17 mouse cellular contexts compared by ENCODE assay signal in the genomic region with DNA sequence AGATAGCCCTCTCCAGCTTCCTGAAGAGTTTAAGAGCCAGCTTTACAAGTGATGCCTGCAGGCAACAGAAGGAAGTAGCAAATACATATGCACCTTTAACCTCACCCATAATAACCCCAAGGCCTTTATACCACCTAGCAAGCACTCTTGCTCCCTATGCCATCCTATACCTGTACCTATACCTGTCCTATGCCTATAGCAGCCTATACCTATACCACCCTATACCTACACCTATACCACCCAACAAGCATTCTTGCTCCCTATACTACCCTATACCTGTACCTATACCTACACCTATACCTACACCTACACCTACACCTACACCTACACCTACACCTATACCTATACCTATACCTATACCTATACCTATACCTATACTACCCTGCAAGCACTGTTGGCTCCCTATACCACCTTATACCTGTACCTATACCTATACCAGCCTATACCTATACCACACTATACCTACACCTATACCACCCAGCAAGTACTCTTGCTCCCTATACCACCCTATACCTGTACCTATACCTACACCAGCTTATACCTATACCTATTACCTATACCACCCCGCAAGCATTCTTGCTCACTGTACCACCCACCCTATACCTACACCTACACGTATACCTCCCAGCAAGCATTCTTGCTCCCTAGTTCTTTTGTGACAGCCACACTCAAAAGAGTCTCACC.
A peak's percentile ranks its signal among the peaks of the same experiment; 100 is the strongest.
DNase-seq lines count a peak whose midpoint lies in the region; ATAC-seq and TF ChIP-seq lines count a peak whose summit lies in the region.
"Had no signal": no experiment of that assay in that cellular context is flagged by ENCODE, and none has a peak within 500 bp of the region (broad histone marks: within the 10 kb centered on the region; RNA-seq: fewer than 3 reads in every experiment).

No protein-coding gene starts in this region.

- TF ChIP-seq CTCF in lung, postnatal 0 days (IDR thresholded peaks at IDR 0.05) = no peak

- WGBS in hindbrain, embryonic 11.5 days = 91% methylated on average over 2 of the region's 2 CpGs
- WGBS in hindbrain, embryonic 10.5 days = 91% methylated on average over 2 of the region's 2 CpGs
- 86% methylated on average over 2 of the region's 2 CpGs for WGBS in lung, embryonic 16.5 days
- WGBS in lung, postnatal 0 days = 87% methylated on average over 2 of the region's 2 CpGs
- 87% methylated on average over 2 of the region's 2 CpGs for WGBS in hindbrain, embryonic 13.5 days
- 96% methylated on average over 2 of the region's 2 CpGs for whole genome bisulfite sequencing in midbrain, embryonic 14.5 days

- H3K4me3 ChIP-seq in hindbrain, embryonic 11.5 days (ENCODE audit: low read depth, low read length) = no peak overlapping the region
- H3K4me3 ChIP-seq in hindbrain, embryonic 10.5 days = no peak overlapping the region
- no peak overlapping the region for H3K4me3 ChIP-seq in lung, embryonic 16.5 days (ENCODE audit: low read length)
- H3K4me3 ChIP-seq in lung, postnatal 0 days (ENCODE audit: low read depth, low read length) = no peak overlapping the region
- H3K4me3 ChIP-seq in hindbrain, embryonic 13.5 days = no peak overlapping the region
- no peak overlapping the region for H3K4me3 ChIP-seq in midbrain, embryonic 14.5 days (replicated peaks; ENCODE audit: low read depth, low read length)
- H3K4me3 ChIP-seq: heart, adult 2 months; left cerebral cortex, adult 2 months had no signal

- DNase-seq in hindbrain, embryonic 11.5 days (ENCODE audit: low spot score) = no peak
- no peak for DNase-seq in hindbrain, embryonic 10.5 days (ENCODE audit: low spot score)
- no peak for DNase-seq in lung, postnatal 0 days (ENCODE audit: low spot score)
- no peak for DNase-seq in midbrain, embryonic 14.5 days
- DNase-seq in cerebellum, adult 11-12 months = no peak
- DNase-seq: adrenal gland, postnatal 36 days; cerebellum, adult 9-10 months; gastrocnemius, postnatal 10 days; heart, adult 2 months; heart, postnatal 10 days had no signal

- ATAC-seq in hindbrain, embryonic 11.5 days (ENCODE audit: low FRiP score) = peak; percentile 22; the same call in 1 of the 2 replicates
- 0 out of 2 replicates have a peak, but pooled peaks have one; percentile 20 for ATAC-seq in lung, embryonic 16.5 days (ENCODE audit: low read depth)
- ATAC-seq in lung, postnatal 0 days = no peak
- ATAC-seq in hindbrain, embryonic 13.5 days (ENCODE audit: low FRiP score) = peak; percentile 47; the same call in 1 of the 2 replicates
- peak; percentile 29; the same call in 1 of the 2 replicates for ATAC-seq in midbrain, embryonic 14.5 days (ENCODE audit: low FRiP score, low TSS enrichment)
- no peak for ATAC-seq in monocyte, adult 5-6 weeks (replicated peaks; ENCODE audit: insufficient number of reproducible peaks, low FRiP score, low TSS enrichment, poor library complexity, severe bottlenecking)

- H3K4me1 ChIP-seq in hindbrain, embryonic 11.5 days (replicated peaks; ENCODE audit: control insufficient read depth, insufficient read depth, low read length) = no peaks in the 10 kb centered on the region
- H3K4me1 ChIP-seq in hindbrain, embryonic 10.5 days (replicated peaks) = 0 out of 2 replicates have a peak, but pooled peaks cover 3% of the 10 kb centered on the region
- H3K4me1 ChIP-seq in lung, embryonic 16.5 days (replicated peaks; ENCODE audit: control insufficient read depth, insufficient read depth, low read length) = no peaks in the 10 kb centered on the region
- H3K4me1 ChIP-seq in lung, postnatal 0 days (ENCODE audit: insufficient read depth, low read depth, low read length) = no peaks in the 10 kb centered on the region
- H3K4me1 ChIP-seq in hindbrain, embryonic 13.5 days (replicated peaks) = no peaks in the 10 kb centered on the region
- no peaks in the 10 kb centered on the region for H3K4me1 ChIP-seq in midbrain, embryonic 14.5 days (ENCODE audit: control insufficient read depth, insufficient read depth, low read length)

- H3K9me3 ChIP-seq in hindbrain, embryonic 11.5 days (ENCODE audit: control insufficient read depth, low read length) = no peaks in the 10 kb centered on the region
- H3K9me3 ChIP-seq in hindbrain, embryonic 10.5 days = no peaks in the 10 kb centered on the region
- no peaks in the 10 kb centered on the region for H3K9me3 ChIP-seq in lung, embryonic 16.5 days (ENCODE audit: control insufficient read depth, low read length)
- no peaks in the 10 kb centered on the region for H3K9me3 ChIP-seq in lung, postnatal 0 days (ENCODE audit: low read length)
- no peaks in the 10 kb centered on the region for H3K9me3 ChIP-seq in hindbrain, embryonic 13.5 days
- no peaks in the 10 kb centered on the region for H3K9me3 ChIP-seq in midbrain, embryonic 14.5 days (ENCODE audit: control insufficient read depth, low read length)

- TF ChIP-seq EP300 in lung, postnatal 0 days (IDR thresholded peaks at IDR 0.05) = no peak

- H3K36me3 ChIP-seq in hindbrain, embryonic 11.5 days (ENCODE audit: control insufficient read depth, insufficient read depth, low read length) = no peaks in the 10 kb centered on the region
- no peaks in the 10 kb centered on the region for H3K36me3 ChIP-seq in hindbrain, embryonic 10.5 days
- H3K36me3 ChIP-seq in lung, embryonic 16.5 days (ENCODE audit: control insufficient read depth, insufficient read depth, low read length) = no peaks in the 10 kb centered on the region
- H3K36me3 ChIP-seq in lung, postnatal 0 days (ENCODE audit: insufficient read depth, low read length) = no peaks in the 10 kb centered on the region
- H3K36me3 ChIP-seq in hindbrain, embryonic 13.5 days = no peaks in the 10 kb centered on the region
- no peaks in the 10 kb centered on the region for H3K36me3 ChIP-seq in midbrain, embryonic 14.5 days (ENCODE audit: control insufficient read depth, insufficient read depth, low read length)

- no peak overlapping the region for H3K27ac ChIP-seq in hindbrain, embryonic 11.5 days (ENCODE audit: low read depth, low read length)
- H3K27ac ChIP-seq in hindbrain, embryonic 10.5 days = no peak overlapping the region
- no peak overlapping the region for H3K27ac ChIP-seq in lung, embryonic 16.5 days (ENCODE audit: low read length)
- H3K27ac ChIP-seq in lung, postnatal 0 days (ENCODE audit: low read length) = no peak overlapping the region
- no peak overlapping the region for H3K27ac ChIP-seq in hindbrain, embryonic 13.5 days
- no peak overlapping the region for H3K27ac ChIP-seq in midbrain, embryonic 14.5 days (replicated peaks; ENCODE audit: low read depth, low read length)
- H3K27ac ChIP-seq: heart, adult 2 months; kidney, postnatal 0 days; left cerebral cortex, adult 2 months; liver, embryonic 14.5 days; macrophage had no signal

- H3K9ac ChIP-seq in hindbrain, embryonic 11.5 days (ENCODE audit: low read depth, low read length) = no peak overlapping the region
- no peak overlapping the region for H3K9ac ChIP-seq in lung, embryonic 16.5 days (ENCODE audit: low read length)
- no peak overlapping the region for H3K9ac ChIP-seq in lung, postnatal 0 days (replicated peaks; ENCODE audit: low read depth)
- no peak overlapping the region for H3K9ac ChIP-seq in hindbrain, embryonic 13.5 days
- H3K9ac ChIP-seq in midbrain, embryonic 14.5 days (replicated peaks; ENCODE audit: low read length) = no peak overlapping the region
- H3K9ac ChIP-seq: liver, embryonic 14.5 days had no signal

- H3K4me2 ChIP-seq in hindbrain, embryonic 11.5 days (replicated peaks; ENCODE audit: low read depth, low read length) = no peak overlapping the region
- no peak overlapping the region for H3K4me2 ChIP-seq in lung, embryonic 16.5 days (ENCODE audit: low read depth, low read length)
- H3K4me2 ChIP-seq in lung, postnatal 0 days (replicated peaks; ENCODE audit: low read depth, low read length) = no peak overlapping the region
- H3K4me2 ChIP-seq in hindbrain, embryonic 13.5 days = no peak overlapping the region
- H3K4me2 ChIP-seq in midbrain, embryonic 14.5 days (ENCODE audit: low read length) = no peak overlapping the region

- no peaks in the 10 kb centered on the region for H3K27me3 ChIP-seq in hindbrain, embryonic 11.5 days (ENCODE audit: control insufficient read depth, insufficient read depth, low read length)
- H3K27me3 ChIP-seq in hindbrain, embryonic 10.5 days (ENCODE audit: insufficient read depth, poor library complexity, severe bottlenecking) = no peaks in the 10 kb centered on the region
- no peaks in the 10 kb centered on the region for H3K27me3 ChIP-seq in lung, embryonic 16.5 days (ENCODE audit: control insufficient read depth, insufficient read depth, low read depth, low read length)
- no peaks in the 10 kb centered on the region for H3K27me3 ChIP-seq in lung, postnatal 0 days (replicated peaks; ENCODE audit: insufficient read depth, low read length)
- H3K27me3 ChIP-seq in hindbrain, embryonic 13.5 days = no peaks in the 10 kb centered on the region
- H3K27me3 ChIP-seq in midbrain, embryonic 14.5 days (ENCODE audit: control insufficient read depth, insufficient read depth, low read length) = no peaks in the 10 kb centered on the region

Comparison
In these comparisons a context has a peak if more than half of its experiments do, and no peak if none do; other contexts are left out.
1. ATAC-seq: peak in hindbrain, embryonic 11.5 days (single experiment), lung, embryonic 16.5 days (single experiment), hindbrain, embryonic 13.5 days (single experiment) and midbrain, embryonic 14.5 days (single experiment); none in lung, postnatal 0 days (single experiment) and monocyte, adult 5-6 weeks (single experiment).